Mouse (Mus musculus): ENCODE results near the gene Ucn2.

- TF ChIP-seq POLR2A (IDR thresholded peaks at IDR 0.05; ENCODE audit: borderline replicate concordance, low read depth, low read length), result no peak
- no peak for TF ChIP-seq CTCF (IDR thresholded peaks at IDR 0.05; ENCODE audit: low read depth, low read length)
These were observed 31.3 kb downstream of the Ucn2 start for GRCm38 (mm10) chr9:109016973-109017604.
